Mouse (Mus musculus) MEL (cell line): Measurements from ENCODE around the gene Ergic1. TPM values are rescaled to one million over a fixed set of nuclear protein-coding genes. Genes with fewer than 3 reads are reported as not detected.

Experiments
- DNase-seq: peaks from one replicate; pipeline ENCODE4 v3.0.0; 2011; ENCODE audit warnings: low read depth, low spot score
- H3K27ac ChIP-seq: 2 replicates; pipeline ENCODE4 v1.5.1; 2012; ENCODE audit warnings: low read depth, mild to moderate bottlenecking, control low read depth, low read length, moderate library complexity; ENCODE audit not compliant: control insufficient read depth
- H3K27me3 ChIP-seq, 2 experiments: fragments of 150-350 bp in 1 of 2; sonication (generic) in 1 of 2; 2 replicates each; pipeline ENCODE4 v1.6.1; 2012; ENCODE audit warnings: low read length in 2 of 2, mild to moderate bottlenecking in 2 of 2, improper control_type of control experiment in 1 of 2, moderate library complexity in 1 of 2; ENCODE audit not compliant: insufficient read depth in 2 of 2, control insufficient read depth in 1 of 2
- H3K36me3 ChIP-seq, 2 experiments: 2 replicates each; pipeline ENCODE4 v1.6.1; 2012 to 2014; ENCODE audit warnings: low read length in 2 of 2, improper control_type of control experiment in 1 of 2, inconsistent platforms in 1 of 2, mild to moderate bottlenecking in 1 of 2; ENCODE audit not compliant: insufficient read depth in 2 of 2, control insufficient read depth in 1 of 2
- H3K4me1 ChIP-seq, 2 experiments: fragments of 150-350 bp in 1 of 2; sonication (generic) in 1 of 2; 2 replicates each; pipeline ENCODE4 v1.6.1; 2012; ENCODE audit warnings: low read length in 2 of 2, improper control_type of control experiment in 1 of 2, mild to moderate bottlenecking in 1 of 2; ENCODE audit not compliant: insufficient read depth in 2 of 2, control insufficient read depth in 1 of 2
- H3K4me3 ChIP-seq, 2 experiments: fragments of 150-350 bp in 1 of 2; sonication (generic) in 1 of 2; 2 replicates each; pipeline ENCODE4 v1.5.1; 2012; ENCODE audit warnings: low read depth in 2 of 2, low read length in 2 of 2, mild to moderate bottlenecking in 2 of 2, moderate library complexity in 2 of 2, control low read depth in 1 of 2, improper control_type of control experiment in 1 of 2; ENCODE audit not compliant: control insufficient read depth in 1 of 2, insufficient read depth in 1 of 2
- H3K79me2 ChIP-seq: 2 replicates; pipeline ENCODE4 v1.6.1; 2012; ENCODE audit warnings: mild to moderate bottlenecking, low read length, moderate library complexity; ENCODE audit not compliant: control insufficient read depth, poor library complexity, insufficient read depth
- H3K9ac ChIP-seq: 2 replicates; pipeline ENCODE4 v1.6.1; 2012; ENCODE audit warnings: low read depth, mild to moderate bottlenecking, control low read depth, low read length, moderate library complexity; ENCODE audit not compliant: control insufficient read depth, poor library complexity, severe bottlenecking
- H3K9me3 ChIP-seq: fragments of 150-350 bp; sonication (generic); replicated peaks from 2 replicates; pipeline ENCODE4 v1.6.1; 2012; ENCODE audit warnings: mild to moderate bottlenecking, low read length, improper control_type of control experiment, moderate library complexity; ENCODE audit not compliant: insufficient read depth
- BHLHE40 ChIP-seq: IDR thresholded peaks from 2 replicates; pipeline ENCODE4 v1.6.1; 2012; ENCODE audit warnings: low read depth, mild to moderate bottlenecking, inconsistent platforms, low read length, improper control_type of control experiment, borderline replicate concordance
- CHD1 ChIP-seq: IDR thresholded peaks from 2 replicates; pipeline ENCODE4 v1.6.1; 2012; ENCODE audit warnings: low read depth, mild to moderate bottlenecking, inconsistent platforms, low read length, improper control_type of control experiment
- EP300 ChIP-seq, 2 experiments: IDR thresholded peaks; 2 replicates each; pipeline ENCODE4 v1.6.1; 2011; ENCODE audit warnings: improper control_type of control experiment in 2 of 2, low read length in 2 of 2, low read depth in 1 of 2, mild to moderate bottlenecking in 1 of 2
- ETS1 ChIP-seq: IDR thresholded peaks from 2 replicates; pipeline ENCODE4 v1.6.1; 2012; ENCODE audit warnings: low read depth, mild to moderate bottlenecking, inconsistent platforms, low read length, improper control_type of control experiment, moderate library complexity
- JUND ChIP-seq: IDR thresholded peaks from 2 replicates; pipeline ENCODE4 v1.6.1; 2011; ENCODE audit warnings: low read depth, mild to moderate bottlenecking, improper control_type of control experiment, low read length
- MAFK ChIP-seq: IDR thresholded peaks from 2 replicates; pipeline ENCODE4 v1.6.1; 2011; ENCODE audit warnings: low read depth, mild to moderate bottlenecking, low read length, improper control_type of control experiment, borderline replicate concordance
- MAX ChIP-seq: IDR thresholded peaks from 2 replicates; pipeline ENCODE4 v1.6.1; 2011; ENCODE audit warnings: low read length, improper control_type of control experiment
- MEF2A ChIP-seq: IDR thresholded peaks from 2 replicates; pipeline ENCODE4 v1.6.1; 2014; ENCODE audit warnings: low read depth, mild to moderate bottlenecking, inconsistent platforms, low read length, improper control_type of control experiment; ENCODE audit not compliant: poor library complexity, insufficient replicate concordance, severe bottlenecking; ENCODE audit errors: extremely low read depth
- MYB ChIP-seq: IDR thresholded peaks from 2 replicates; pipeline ENCODE4 v1.6.1; 2011; ENCODE audit warnings: mild to moderate bottlenecking, low read depth, low read length, improper control_type of control experiment
- MYC ChIP-seq: IDR thresholded peaks from 2 replicates; pipeline ENCODE4 v1.6.1; 2011; ENCODE audit warnings: low read depth, mild to moderate bottlenecking, low read length, improper control_type of control experiment, moderate library complexity
- RAD21 ChIP-seq: IDR thresholded peaks from 2 replicates; pipeline ENCODE4 v1.6.1; 2011; ENCODE audit warnings: mild to moderate bottlenecking, low read depth, low read length, improper control_type of control experiment
- RCOR1 ChIP-seq: IDR thresholded peaks from 2 replicates; pipeline ENCODE4 v1.6.1; 2012; ENCODE audit warnings: low read depth, mild to moderate bottlenecking, inconsistent platforms, low read length, improper control_type of control experiment
- SMC3 ChIP-seq: IDR thresholded peaks from 2 replicates; pipeline ENCODE4 v1.6.1; 2011; ENCODE audit warnings: low read depth, low read length, improper control_type of control experiment
- TAL1 ChIP-seq: IDR thresholded peaks from 2 replicates; pipeline ENCODE4 v1.6.1; 2012; ENCODE audit warnings: mild to moderate bottlenecking, inconsistent platforms, low read length, moderate library complexity, mixed read lengths
- TCF12 ChIP-seq: IDR thresholded peaks from 2 replicates; pipeline ENCODE4 v1.6.1; 2014; ENCODE audit warnings: low read depth, mild to moderate bottlenecking, inconsistent platforms, low read length, improper control_type of control experiment, moderate library complexity
- UBTF ChIP-seq: IDR thresholded peaks from 2 replicates; pipeline ENCODE4 v1.6.1; 2012; ENCODE audit warnings: low read depth, mild to moderate bottlenecking, inconsistent platforms, low read length, improper control_type of control experiment, moderate library complexity, borderline replicate concordance; ENCODE audit not compliant: insufficient read depth
- ZC3H11A ChIP-seq: IDR thresholded peaks from 2 replicates; pipeline ENCODE4 v1.6.1; 2012; ENCODE audit warnings: low read depth, mild to moderate bottlenecking, inconsistent platforms, low read length, improper control_type of control experiment
- ZKSCAN1 ChIP-seq: IDR thresholded peaks from 2 replicates; pipeline ENCODE4 v1.6.1; 2012; ENCODE audit warnings: low read depth, mild to moderate bottlenecking, inconsistent platforms, low read length, improper control_type of control experiment, moderate library complexity
- ZMIZ1 ChIP-seq: IDR thresholded peaks from 2 replicates; pipeline ENCODE4 v1.6.1; 2012; ENCODE audit warnings: low read depth, mild to moderate bottlenecking, inconsistent platforms, low read length, improper control_type of control experiment, moderate library complexity
- polyA plus RNA-seq, 2 experiments: library from polyadenylated mRNA; stranded (reverse) in 1 of 2; unstranded in 1 of 2; fragments of >175 nt in 1 of 2; fragments of >200 nt in 1 of 2; gene quantifications; 2 replicates each; pipeline versions ENCODE4 v1.2.1 to v1.2.4; 2012; ENCODE audit warnings: low replicate concordance in 2 of 2, low read depth in 1 of 2; ENCODE audit not compliant: insufficient read length in 2 of 2, insufficient read depth in 1 of 2, missing spikeins in 1 of 2
- total RNA-seq: library from RNA; depleted of rRNA; stranded (reverse); fragments of 300-350 nt; gene quantifications from 2 replicates; pipeline ENCODE4 v1.2.3, GENCODE M21; 2012

The Ergic1 gene
- total and polyA plus RNA-seq, 3 experiments: 78.5 to 730 (median 95.6) TPM

- TF ChIP-seq EP300 (IDR thresholded peaks at IDR 0.05; ENCODE audit: low read depth in 1 of 2, low read length in 2 of 2): no peak
- TF ChIP-seq ZKSCAN1: peak; percentile 97
- TF ChIP-seq TAL1: no peak; the same call in 1 of the 2 replicates
- TF ChIP-seq ETS1: peak; percentile 30; the same call in 1 of the 2 replicates
- Histone ChIP-seq H3K9ac (no peak overlapping the region), H3K27me3 (no peaks in the 10 kb centered on the region), H3K27ac (no peak overlapping the region; the same call in 1 of the 2 replicates), H3K4me1 (peaks cover 18 to 58% of the 10 kb centered on the region in 2 experiments), H3K9me3 (no peaks in the 10 kb centered on the region), H3K4me3 (no peak overlapping the region), H3K79me2 (peaks cover 11% of the 10 kb centered on the region), H3K36me3 (peaks cover 0 to 31% of the 10 kb centered on the region in 2 experiments; a peak in 2 of 4 replicates)
- DNase-seq: peak; percentile 41
Measured at GRCm38 (mm10) chr17:26511816-26512774, 49.2 kb upstream of the Ergic1 start.

- H3K27ac ChIP-seq: peak overlapping the region; percentile 81
- H3K9ac ChIP-seq: no peak overlapping the region
- H3K4me3 ChIP-seq: no peak overlapping the region
- peak; percentile 33 for DNase-seq
- no peak for TF ChIP-seq MAFK
- no peak for TF ChIP-seq TAL1
- no peak for TF ChIP-seq MAX
- TF ChIP-seq ETS1: no peak
- no peak for TF ChIP-seq ZMIZ1
- no peak for TF ChIP-seq ZKSCAN1
- TF ChIP-seq RCOR1: no peak
- no peak for TF ChIP-seq MYC
- TF ChIP-seq ZC3H11A: no peak
- no peak for TF ChIP-seq CHD1
- no peak for TF ChIP-seq UBTF
- TF ChIP-seq SMC3: no peak
- no peak for TF ChIP-seq MYB
- TF ChIP-seq MEF2A: no peak
- no peak for TF ChIP-seq TCF12
- TF ChIP-seq RAD21: no peak
- TF ChIP-seq BHLHE40: no peak
- no peak for TF ChIP-seq JUND
- peaks cover 18 to 55% of the 10 kb centered on the region in 2 experiments for H3K4me1 ChIP-seq
- peaks cover 5% of the 10 kb centered on the region for H3K79me2 ChIP-seq
- H3K27me3 ChIP-seq: no peaks in the 10 kb centered on the region
- peaks cover 0 to 31% of the 10 kb centered on the region in 2 experiments; a peak in 2 of 4 replicates for H3K36me3 ChIP-seq
- H3K9me3 ChIP-seq: no peaks in the 10 kb centered on the region
Measured at GRCm38 (mm10) chr17:26512961-26513360, 48.3 kb upstream of the Ergic1 start.
